ENCODE assay signal across 10 mouse cellular contexts in genomic region chr2:35271817-35272216, GRCm38 (mm10). TPM values are rescaled to one million over a fixed set of nuclear protein-coding genes. Genes with fewer than 3 reads are reported as not detected.
A peak's percentile ranks its signal among the peaks of the same experiment; 100 is the strongest.
DNase-seq lines count a peak whose midpoint lies in the region; ATAC-seq and TF ChIP-seq lines count a peak whose summit lies in the region.
"Had no signal": no experiment of that assay in that cellular context is flagged by ENCODE, and none has a peak within 500 bp of the region (broad histone marks: within the 10 kb centered on the region; RNA-seq: fewer than 3 reads in every experiment).

No protein-coding gene starts in this region.

- DNase-seq in MEL (ENCODE audit: low read depth, low spot score), result peak; percentile 25
- peak; percentile 88 for DNase-seq in gonadal fat pad, adult 2 months (ENCODE audit: low read depth)
- DNase-seq in spleen, postnatal 36 days (ENCODE audit: low spot score in 2 of 2), result no peak
- no peak for DNase-seq in natural killer cell, adult 2 months (ENCODE audit: low spot score in 2 of 2)
- DNase-seq in adrenal gland, adult 8-10 months, result no peak
- DNase-seq: lung, embryonic 14.5 days; thymus, postnatal 25 days had no signal

- no peak overlapping the region for H3K9ac ChIP-seq in intestine, embryonic 15.5 days
- H3K9ac ChIP-seq in intestine, embryonic 16.5 days (ENCODE audit: low read depth, low read length), result no peak overlapping the region
- H3K9ac ChIP-seq in MEL (ENCODE audit: control insufficient read depth, low read depth, low read length, poor library complexity, severe bottlenecking), result no peak overlapping the region
- no peak overlapping the region for H3K9ac ChIP-seq in lung, embryonic 16.5 days (ENCODE audit: low read length)
- H3K9ac ChIP-seq: lung, embryonic 14.5 days had no signal

- no peak for TF ChIP-seq POLR2A in MEL (IDR thresholded peaks at IDR 0.05; ENCODE audit: control insufficient read depth in 1 of 2, insufficient read depth in 1 of 2, low read depth in 1 of 2, low read length in 2 of 2, poor library complexity in 1 of 2)

- TF ChIP-seq CTCF in MEL (IDR thresholded peaks at IDR 0.05 in 2 of 3, conservative IDR thresholded peaks at IDR 0.05 in 1 of 3; ENCODE audit: control insufficient read depth in 1 of 3, insufficient read depth in 1 of 3, low read depth in 2 of 3, low read length in 3 of 3, poor library complexity in 1 of 3, severe bottlenecking in 1 of 3), result no peak

- no peaks in the 10 kb centered on the region for H3K36me3 ChIP-seq in intestine, embryonic 15.5 days
- peaks cover 2% of the 10 kb centered on the region; the same call in 1 of the 2 replicates for H3K36me3 ChIP-seq in intestine, embryonic 16.5 days (ENCODE audit: control insufficient read depth, insufficient read depth, low read length)
- no peaks in the 10 kb centered on the region for H3K36me3 ChIP-seq in MEL (ENCODE audit: control insufficient read depth in 1 of 2, insufficient read depth in 2 of 2, low read length in 2 of 2)
- no peaks in the 10 kb centered on the region for H3K36me3 ChIP-seq in lung, embryonic 16.5 days (ENCODE audit: control insufficient read depth, insufficient read depth, low read length)

- WGBS in intestine, embryonic 15.5 days, result 35% methylated on average over 2 of the region's 2 CpGs
- 44% methylated on average over 2 of the region's 2 CpGs for WGBS in intestine, embryonic 16.5 days
- WGBS in lung, embryonic 16.5 days, result 41% methylated on average over 2 of the region's 2 CpGs

- no peaks in the 10 kb centered on the region for H3K79me2 ChIP-seq in MEL (ENCODE audit: control insufficient read depth, insufficient read depth, low read length, poor library complexity)

- H3K27me3 ChIP-seq in intestine, embryonic 15.5 days (replicated peaks), result no peaks in the 10 kb centered on the region
- no peaks in the 10 kb centered on the region for H3K27me3 ChIP-seq in intestine, embryonic 16.5 days (replicated peaks; ENCODE audit: control insufficient read depth, insufficient read depth, low read length)
- H3K27me3 ChIP-seq in MEL (ENCODE audit: control insufficient read depth in 1 of 2, insufficient read depth in 2 of 2, low read length in 2 of 2), result no peaks in the 10 kb centered on the region
- H3K27me3 ChIP-seq in lung, embryonic 16.5 days (ENCODE audit: control insufficient read depth, insufficient read depth, low read depth, low read length), result no peaks in the 10 kb centered on the region

- H3K4me3 ChIP-seq in intestine, embryonic 15.5 days (replicated peaks), result no peak overlapping the region
- no peak overlapping the region for H3K4me3 ChIP-seq in intestine, embryonic 16.5 days (ENCODE audit: low read length)
- no peak overlapping the region for H3K4me3 ChIP-seq in MEL (ENCODE audit: control insufficient read depth in 1 of 2, insufficient read depth in 1 of 2, low read depth in 2 of 2, low read length in 2 of 2)
- no peak overlapping the region for H3K4me3 ChIP-seq in lung, embryonic 16.5 days (ENCODE audit: low read length)

- H3K9me3 ChIP-seq in intestine, embryonic 15.5 days, result no peaks in the 10 kb centered on the region
- H3K9me3 ChIP-seq in intestine, embryonic 16.5 days (ENCODE audit: control insufficient read depth, low read length), result no peaks in the 10 kb centered on the region
- no peaks in the 10 kb centered on the region for H3K9me3 ChIP-seq in MEL (replicated peaks; ENCODE audit: insufficient read depth, low read length)
- no peaks in the 10 kb centered on the region for H3K9me3 ChIP-seq in lung, embryonic 16.5 days (ENCODE audit: control insufficient read depth, low read length)

- TF ChIP-seq EP300 in MEL (IDR thresholded peaks at IDR 0.05; ENCODE audit: low read depth in 1 of 2, low read length in 2 of 2), result no peak

- TF ChIP-seq RAD21 in MEL (IDR thresholded peaks at IDR 0.05; ENCODE audit: low read depth, low read length), result no peak

- no peak overlapping the region for H3K4me2 ChIP-seq in intestine, embryonic 15.5 days (replicated peaks)
- H3K4me2 ChIP-seq in intestine, embryonic 16.5 days (ENCODE audit: low read depth, low read length), result no peak overlapping the region
- no peak overlapping the region for H3K4me2 ChIP-seq in lung, embryonic 16.5 days (ENCODE audit: low read depth, low read length)
- H3K4me2 ChIP-seq: lung, embryonic 14.5 days had no signal

- 0 out of 2 replicates have a peak overlapping the region, but pooled peaks have one; percentile 28 for H3K27ac ChIP-seq in intestine, embryonic 15.5 days
- no peak overlapping the region for H3K27ac ChIP-seq in intestine, embryonic 16.5 days (ENCODE audit: low read length)
- H3K27ac ChIP-seq in MEL (ENCODE audit: control insufficient read depth, low read depth, low read length), result no peak overlapping the region
- H3K27ac ChIP-seq in lung, embryonic 16.5 days (ENCODE audit: low read length), result peak overlapping the region; percentile 18

- ATAC-seq in intestine, embryonic 15.5 days, result no peak
- no peak for ATAC-seq in intestine, embryonic 16.5 days
- ATAC-seq in lung, embryonic 16.5 days (ENCODE audit: low read depth), result no peak

- peaks cover 58% of the 10 kb centered on the region for H3K4me1 ChIP-seq in intestine, embryonic 15.5 days (replicated peaks)
- peaks cover 59% of the 10 kb centered on the region for H3K4me1 ChIP-seq in intestine, embryonic 16.5 days (ENCODE audit: control insufficient read depth, insufficient read depth, low read length)
- no peaks in the 10 kb centered on the region for H3K4me1 ChIP-seq in MEL (ENCODE audit: control insufficient read depth in 1 of 2, insufficient read depth in 2 of 2, low read length in 2 of 2)
- H3K4me1 ChIP-seq in lung, embryonic 16.5 days (replicated peaks; ENCODE audit: control insufficient read depth, insufficient read depth, low read length), result peaks cover 51% of the 10 kb centered on the region

TF ChIP-seq in MEL, 35 proteins besides CTCF, POLR2A, EP300 and RAD21:
- TF ChIP-seq ELF1 (IDR thresholded peaks at IDR 0.05; ENCODE audit: low read depth, low read length) (no peak), NELFE (IDR thresholded peaks at IDR 0.05; ENCODE audit: low read depth, low read length) (no peak), MYB (IDR thresholded peaks at IDR 0.05; ENCODE audit: low read depth, low read length) (no peak), HCFC1 (IDR thresholded peaks at IDR 0.05; ENCODE audit: low read depth, low read length) (no peak), BHLHE40 (IDR thresholded peaks at IDR 0.05; ENCODE audit: borderline replicate concordance, low read depth, low read length) (no peak), JUND (IDR thresholded peaks at IDR 0.05; ENCODE audit: low read depth, low read length) (no peak), MXI1 (IDR thresholded peaks at IDR 0.05; ENCODE audit: low read depth, low read length) (no peak), POLR2AphosphoS2 (IDR thresholded peaks at IDR 0.05; ENCODE audit: low read length) (no peak), MAZ (IDR thresholded peaks at IDR 0.05; ENCODE audit: low read depth, low read length) (no peak), USF1 (IDR thresholded peaks at IDR 0.05; ENCODE audit: low read depth, low read length) (no peak), MAX (IDR thresholded peaks at IDR 0.05; ENCODE audit: low read length) (no peak), MAFK (IDR thresholded peaks at IDR 0.05; ENCODE audit: borderline replicate concordance, low read depth, low read length) (no peak), UBTF (IDR thresholded peaks at IDR 0.05; ENCODE audit: borderline replicate concordance, insufficient read depth, low read depth, low read length) (no peak)

RNA-seq across cellular contexts. Expression of gene Gsn, which starts 15.6 kb away (rescaled TPM):
- polyA plus RNA-seq in intestine, embryonic 15.5 days (2015; fragmentation: Nextera tagmentation; extraction: Ambion mirVana), result 167 and 170 TPM in 2 replicates
- 177 TPM in 2 replicates for polyA plus RNA-seq in intestine, embryonic 16.5 days (2015; fragmentation: Nextera tagmentation; extraction: Ambion mirVana)
- total RNA-seq in MEL (2012; rRNA removed), result 6.0 and 8.0 TPM in 2 replicates
- polyA plus RNA-seq in MEL (2012; ENCODE audit: insufficient read depth in 1 of 2, insufficient read length in 2 of 2, low read depth in 1 of 2, low replicate concordance in 2 of 2, missing spikeins in 1 of 2), result 1 to 10 TPM in 1 of 2 experiments, not detected in 1; 8.2 TPM
- 3,825 and 4,184 TPM in 2 replicates for polyA plus RNA-seq in gonadal fat pad, adult 2 months (2012; rRNA removed)
- polyA plus RNA-seq in lung, embryonic 16.5 days (2015; fragmentation: Nextera tagmentation; extraction: Ambion mirVana), result 241 and 277 TPM in 2 replicates
- total RNA-seq in adrenal gland, adult 8-10 months (2022), result 100 to 1,000 TPM; 331 to 556 (median 419) TPM

Comparison
In these comparisons a context has a peak if more than half of its experiments do, and no peak if none do; other contexts are left out.
1. H3K27ac ChIP-seq: peak in intestine, embryonic 15.5 days (single experiment) and lung, embryonic 16.5 days (single experiment); none in intestine, embryonic 16.5 days (single experiment) and MEL (single experiment).
2. DNase-seq: peak in MEL (single experiment) and gonadal fat pad, adult 2 months (single experiment); none in spleen, postnatal 36 days (0 of 2), natural killer cell, adult 2 months (0 of 2) and adrenal gland, adult 8-10 months (single experiment).
3. RNA of gene Gsn, which starts 15.6 kb away (polyA plus RNA-seq): 3,825 to 4,184 TPM in gonadal fat pad, adult 2 months, 241 to 277 TPM in lung, embryonic 16.5 days, 177 TPM in intestine, embryonic 16.5 days and 167 to 170 TPM in intestine, embryonic 15.5 days; 8.2 TPM in MEL; every median in the first group is over 10 times any median in the second.